Mouse (Mus musculus) neural tube, embryonic 11.5 days (tissue): ENCODE results near the gene Cacnb4. TPM values are rescaled to one million over a fixed set of nuclear protein-coding genes. Genes with fewer than 3 reads are reported as not detected.

Source experiments
- ATAC-seq: fragments of 200-750 bp; cut with Nextera tagmentation; 2 replicates; pipeline ENCODE4 v1.8.0; 2017; ENCODE audit warnings: moderate number of reproducible peaks, mild to moderate bottlenecking, moderate TSS enrichment, moderate library complexity; ENCODE audit not compliant: insufficient read depth, low FRiP score, low TSS enrichment
- DNase-seq: peaks from one replicate; pipeline ENCODE4 v3.0.0-alpha.2; 2015; ENCODE audit warnings: low spot score
- H3K27ac ChIP-seq: fragments of 300-500 bp; sonication (generic); 2 replicates; pipeline ENCODE4 v1.5.1; 2014; ENCODE audit warnings: low read depth, mild to moderate bottlenecking, low read length
- H3K27me3 ChIP-seq: fragments of 300-500 bp; sonication (generic); 2 replicates; pipeline ENCODE4 v1.6.1; 2014; ENCODE audit warnings: mild to moderate bottlenecking, low read length, mixed read lengths; ENCODE audit not compliant: control insufficient read depth, insufficient read depth
- H3K36me3 ChIP-seq: fragments of 300-500 bp; sonication (generic); 2 replicates; pipeline ENCODE4 v1.6.1; 2014; ENCODE audit warnings: mild to moderate bottlenecking, low read length, moderate library complexity, mixed read lengths; ENCODE audit not compliant: control insufficient read depth, insufficient read depth
- H3K4me1 ChIP-seq: fragments of 300-500 bp; sonication (generic); 2 replicates; pipeline ENCODE4 v1.6.1; 2014; ENCODE audit warnings: low read length, mixed read lengths; ENCODE audit not compliant: control insufficient read depth, insufficient read depth
- H3K4me2 ChIP-seq: fragments of 300-500 bp; sonication (generic); 2 replicates; pipeline ENCODE4 v1.6.1; 2014; ENCODE audit warnings: low read depth, mild to moderate bottlenecking, moderate library complexity
- H3K4me3 ChIP-seq: fragments of 300-500 bp; sonication (generic); 2 replicates; pipeline ENCODE4 v1.5.1; 2014; ENCODE audit warnings: low read depth, low read length
- H3K9ac ChIP-seq: fragments of 300-500 bp; sonication (generic); 2 replicates; pipeline ENCODE4 v1.6.1; 2014; ENCODE audit warnings: mild to moderate bottlenecking, low read length
- H3K9me3 ChIP-seq: fragments of 300-500 bp; sonication (generic); 2 replicates; pipeline ENCODE4 v1.6.1; 2016; ENCODE audit warnings: low read length; ENCODE audit not compliant: control insufficient read depth
- WGBS: fragments of 180-500 bp; shearing (Covaris S2); extraction: QIAGEN DNeasy Blood & Tissue Kit; methylation state at CpG from one replicate; pipeline ENCODE4 v1.1.7; 2014; 5-methylcytosine and 5-hydroxymethylcytosine counted together
- polyA plus RNA-seq: library from polyadenylated mRNA; unstranded; fragments of >200 nt; fragmentation: Nextera tagmentation; extraction: Ambion mirVana; gene quantifications from 2 replicates; pipeline ENCODE4 v1.2.1, GENCODE M21; 2014

Cacnb4 gene
- polyA plus RNA-seq, 1 experiment from 2014 or later: 3.2 TPM

- no peak overlapping the region for H3K4me3 ChIP-seq
- H3K27ac ChIP-seq: no peak overlapping the region
- H3K4me1 ChIP-seq: no peaks in the 10 kb centered on the region
- H3K9me3 ChIP-seq: no peaks in the 10 kb centered on the region
- no peak overlapping the region for H3K9ac ChIP-seq
- no peaks in the 10 kb centered on the region for H3K36me3 ChIP-seq
- H3K4me2 ChIP-seq: no peak overlapping the region
- DNase-seq (no peak), ATAC-seq (no peak)
- no peaks in the 10 kb centered on the region for H3K27me3 ChIP-seq
- WGBS: 74% methylated on average over 3 of the region's 3 CpGs
Observed at GRCm38 (mm10) chr2:52574929-52575328, 101.7 kb downstream of the Cacnb4 start.

DNA sequence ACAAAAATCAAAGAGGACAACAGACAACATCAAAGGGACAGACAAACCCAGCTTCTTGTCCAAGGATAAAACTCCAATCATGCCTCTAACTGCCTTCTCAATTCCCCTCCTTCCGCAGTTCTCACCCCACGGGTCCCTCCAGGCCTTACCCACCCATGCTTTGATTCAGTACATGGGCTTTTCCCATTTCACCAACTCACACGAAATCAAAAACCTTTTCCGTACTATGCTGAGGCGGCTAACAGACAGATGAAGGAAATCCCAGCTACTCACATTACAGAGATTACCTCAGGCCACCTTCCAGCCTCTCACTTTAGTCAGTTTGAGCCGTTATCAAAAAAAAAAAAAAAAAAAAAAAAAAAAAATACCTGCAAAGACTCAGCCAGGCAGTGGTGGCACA is 104.4 kb downstream of the Cacnb4 start:
- ATAC-seq: no peak
- DNase-seq: no peak
- Histone ChIP-seq H3K27me3 (no peaks in the 10 kb centered on the region), H3K36me3 (no peaks in the 10 kb centered on the region), H3K27ac (no peak overlapping the region), H3K4me1 (no peaks in the 10 kb centered on the region), H3K9ac (no peak overlapping the region), H3K4me2 (no peak overlapping the region), H3K4me3 (no peak overlapping the region), H3K9me3 (no peaks in the 10 kb centered on the region)
- WGBS: 84% methylated on average over 6 of the region's 6 CpGs

GRCm38 (mm10) chr2:52571339-52571968 is 105.2 kb downstream of the Cacnb4 start:
- no peak for DNase-seq
- Histone ChIP-seq H3K27ac (no peak overlapping the region), H3K4me3 (no peak overlapping the region), H3K4me1 (no peaks in the 10 kb centered on the region), H3K4me2 (no peak overlapping the region), H3K27me3 (no peaks in the 10 kb centered on the region), H3K36me3 (no peaks in the 10 kb centered on the region), H3K9ac (no peak overlapping the region), H3K9me3 (no peaks in the 10 kb centered on the region)
- WGBS: 59% methylated on average over 13 of the region's 13 CpGs
- ATAC-seq: no peak

- H3K4me2 ChIP-seq: no peak overlapping the region
- WGBS: 83% methylated on average over 5 of the region's 5 CpGs
- no peaks in the 10 kb centered on the region for H3K36me3 ChIP-seq
- H3K4me3 ChIP-seq: no peak overlapping the region
- ATAC-seq: no peak
- H3K27me3 ChIP-seq: no peaks in the 10 kb centered on the region
- H3K27ac ChIP-seq: no peak overlapping the region
- no peaks in the 10 kb centered on the region for H3K9me3 ChIP-seq
- no peak for DNase-seq
- H3K4me1 ChIP-seq: no peaks in the 10 kb centered on the region
- H3K9ac ChIP-seq: no peak overlapping the region
Observed at GRCm38 (mm10) chr2:52570781-52571180, 105.8 kb downstream of the Cacnb4 start.

GRCm38 (mm10) chr2:52570171-52570570 is 106.5 kb downstream of the Cacnb4 start:
- no peaks in the 10 kb centered on the region for H3K27me3 ChIP-seq
- ATAC-seq: no peak
- WGBS: 86% methylated on average over 11 of the region's 11 CpGs
- H3K4me2 ChIP-seq: no peak overlapping the region
- no peak overlapping the region for H3K9ac ChIP-seq
- H3K27ac ChIP-seq: no peak overlapping the region
- H3K36me3 ChIP-seq: no peaks in the 10 kb centered on the region
- H3K4me3 ChIP-seq: no peak overlapping the region
- no peaks in the 10 kb centered on the region for H3K4me1 ChIP-seq
- no peaks in the 10 kb centered on the region for H3K9me3 ChIP-seq
- DNase-seq: no peak

DNA sequence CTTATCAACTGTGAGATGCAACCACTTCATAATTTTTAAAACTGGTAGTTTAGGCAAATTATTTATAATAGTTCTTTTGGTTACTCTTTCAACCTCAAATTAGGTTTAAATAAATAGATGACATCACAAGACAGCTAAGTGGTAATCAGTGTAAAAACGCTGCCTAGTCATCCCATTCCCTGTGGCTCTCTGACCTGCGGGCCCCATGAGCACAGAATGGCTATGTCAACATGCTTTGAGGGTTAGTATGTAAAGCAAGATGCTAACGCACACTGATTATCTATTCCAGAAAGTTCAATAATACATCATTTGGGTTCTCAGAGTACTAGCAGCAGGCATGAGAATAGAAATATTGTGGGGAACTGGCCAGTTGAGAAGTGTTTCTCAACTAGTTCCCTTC is 108.5 kb downstream of the Cacnb4 start:
- no peaks in the 10 kb centered on the region for H3K4me1 ChIP-seq
- H3K27ac ChIP-seq: no peak overlapping the region
- no peak overlapping the region for H3K9ac ChIP-seq
- no peaks in the 10 kb centered on the region for H3K27me3 ChIP-seq
- H3K36me3 ChIP-seq: no peaks in the 10 kb centered on the region
- ATAC-seq (no peak), DNase-seq (no peak)
- H3K4me3 ChIP-seq: no peak overlapping the region
- H3K9me3 ChIP-seq: no peaks in the 10 kb centered on the region
- no peak overlapping the region for H3K4me2 ChIP-seq
- 82% methylated on average over 3 of the region's 3 CpGs for WGBS

- ATAC-seq (no peak), DNase-seq (no peak)
- no peaks in the 10 kb centered on the region for H3K9me3 ChIP-seq
- no peaks in the 10 kb centered on the region for H3K4me1 ChIP-seq
- no peaks in the 10 kb centered on the region for H3K36me3 ChIP-seq
- no peak overlapping the region for H3K9ac ChIP-seq
- 83% methylated on average over 3 of the region's 3 CpGs for WGBS
- H3K4me3 ChIP-seq: no peak overlapping the region
- H3K27me3 ChIP-seq: no peaks in the 10 kb centered on the region
- no peak overlapping the region for H3K27ac ChIP-seq
- no peak overlapping the region for H3K4me2 ChIP-seq
Observed at GRCm38 (mm10) chr2:52567421-52567820, 109.2 kb downstream of the Cacnb4 start.

- DNase-seq (no peak), ATAC-seq (no peak)
- 85% methylated on average over 5 of the region's 5 CpGs for WGBS
Observed at GRCm38 (mm10) chr2:52563277-52563676, 113.4 kb downstream of the Cacnb4 start.

GRCm38 (mm10) chr2:52562356-52562755 is 114.3 kb downstream of the Cacnb4 start:
- no peak for ATAC-seq
- Histone ChIP-seq H3K4me3 (no peak overlapping the region), H3K36me3 (no peaks in the 10 kb centered on the region), H3K27ac (no peak overlapping the region), H3K9ac (no peak overlapping the region), H3K9me3 (no peaks in the 10 kb centered on the region), H3K4me1 (no peaks in the 10 kb centered on the region), H3K27me3 (no peaks in the 10 kb centered on the region), H3K4me2 (no peak overlapping the region)
- 86% methylated on average over 3 of the region's 3 CpGs for WGBS
- DNase-seq: no peak

More at GRCm38 (mm10) chr2:52563277-52563676, 113.4 kb downstream of the Cacnb4 start:
- Histone ChIP-seq H3K27ac (no peak overlapping the region), H3K4me2 (no peak overlapping the region), H3K4me1 (no peaks in the 10 kb centered on the region), H3K9ac (no peak overlapping the region), H3K9me3 (no peaks in the 10 kb centered on the region), H3K36me3 (no peaks in the 10 kb centered on the region), H3K27me3 (no peaks in the 10 kb centered on the region), H3K4me3 (no peak overlapping the region)
